Mouse (Mus musculus): ENCODE data around the gene Gsc2. TPM values are rescaled to one million over a fixed set of nuclear protein-coding genes. Genes with fewer than 3 reads are reported as not detected.

The Gsc2 gene
- 0.10 TPM in 1 of 2 replicates, not detected in the other for polyA plus RNA-seq (2012; rRNA removed; ENCODE audit: low replicate concordance)

DNA sequence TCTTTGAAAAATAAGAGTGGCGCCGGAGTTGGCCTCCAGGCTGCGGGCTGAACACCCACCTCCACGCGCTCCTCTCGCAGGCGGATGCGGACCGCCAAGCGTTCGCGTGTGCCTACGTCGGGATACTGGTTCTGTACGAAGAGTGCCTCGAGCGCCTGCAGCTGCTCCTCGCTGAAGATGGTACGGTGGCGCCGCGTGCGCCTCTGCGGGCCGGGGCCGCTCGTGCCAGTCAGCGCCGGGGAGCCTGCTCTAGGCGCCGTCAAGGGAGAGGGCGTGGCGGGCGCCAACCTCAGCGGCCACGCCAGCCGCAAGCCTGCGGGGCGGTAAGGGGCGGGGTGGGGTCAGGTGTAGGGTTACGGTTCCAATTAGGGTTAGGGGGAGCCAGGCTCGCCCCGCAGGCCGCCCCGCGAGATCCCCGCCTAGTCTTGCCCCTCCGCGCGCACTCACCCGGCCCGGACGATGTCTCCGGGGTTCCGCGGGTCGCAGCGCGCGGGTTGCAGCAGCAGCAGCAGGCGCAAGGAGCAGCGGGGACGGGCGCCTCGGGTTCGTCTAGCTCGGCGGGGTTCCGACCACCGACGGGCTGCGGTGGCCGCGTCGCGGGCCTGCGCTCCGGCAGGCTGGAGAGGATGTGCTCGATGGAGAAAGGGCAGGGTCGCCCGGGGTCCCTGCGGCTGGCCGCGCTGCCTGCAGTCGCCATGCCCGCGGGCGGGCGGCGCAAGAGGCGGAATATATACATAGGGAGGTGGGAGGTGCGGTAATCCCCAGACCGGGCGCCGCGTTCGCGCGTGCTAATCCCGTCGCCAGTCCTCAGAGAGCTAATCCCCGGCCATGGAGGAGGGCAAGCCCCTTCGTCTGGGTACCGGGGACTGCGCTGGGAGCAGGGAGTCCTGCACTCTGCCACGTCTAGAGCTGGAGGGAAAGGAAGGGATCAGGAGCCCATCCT lies at the start of gene Gsc2:
TSS of gene Gsc2 (minus strand) at position 753 of the 943 bp plus-strand sequence.

DNA sequence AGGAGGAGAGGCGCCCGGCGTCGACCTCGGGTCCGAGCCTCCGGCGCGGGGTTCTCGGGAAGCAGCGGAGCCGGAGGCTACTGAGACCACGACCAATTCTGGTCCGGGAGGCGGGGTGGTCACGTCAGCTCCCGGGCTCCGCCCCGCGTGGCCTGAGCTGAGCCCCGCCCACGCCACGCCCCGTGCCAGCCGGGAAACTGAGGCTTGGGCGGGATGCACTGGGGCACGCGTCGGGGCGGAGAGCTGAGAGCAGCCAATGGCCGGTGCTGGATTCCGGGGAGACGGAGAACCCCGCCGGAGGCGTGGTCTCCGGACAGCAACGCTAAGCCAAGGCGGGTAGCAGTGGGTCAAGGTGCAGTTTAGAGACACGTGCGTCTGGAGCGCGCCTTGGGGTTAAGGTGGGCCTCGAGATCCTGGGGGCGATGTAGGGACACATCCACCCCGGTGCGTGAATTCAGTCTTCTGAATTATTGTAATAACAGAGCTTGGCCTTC lies 13.3 kb upstream of the Gsc2 start, which contains the start of gene Slc25a1:
TSS of gene Slc25a1 (minus strand) at position 133 of the 494 bp plus-strand sequence.

DNA sequence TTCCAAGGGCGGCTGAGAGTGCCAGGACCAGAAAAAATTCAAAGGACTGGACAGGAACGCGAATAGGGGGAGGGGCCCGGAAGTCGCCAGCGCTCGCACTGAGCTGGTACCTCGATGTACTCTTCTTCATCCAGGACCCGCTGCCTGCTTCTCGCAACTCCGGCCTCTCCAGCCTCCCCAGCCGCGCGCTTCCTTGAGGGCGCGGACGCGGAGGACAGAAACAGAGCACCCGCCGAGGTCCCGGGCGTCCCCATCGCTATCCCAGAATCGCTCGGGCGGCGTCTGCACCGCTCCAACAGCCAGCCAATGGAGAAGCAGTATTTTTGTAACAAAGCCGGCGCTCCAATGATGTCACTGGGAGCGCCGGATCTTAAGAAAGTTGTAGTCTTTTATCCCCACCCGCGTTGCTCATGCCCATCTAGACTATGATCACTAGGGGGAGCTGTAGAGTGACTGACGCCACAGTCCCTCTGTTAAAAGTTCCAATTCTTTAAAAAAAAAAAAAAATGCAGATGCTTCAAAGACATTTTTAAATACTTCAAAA lies 3.7 kb downstream of the Gsc2 start, which contains the start of gene Ess2:
TSS of gene Ess2 (minus strand) at position 297 of the 544 bp plus-strand sequence.

DNA sequence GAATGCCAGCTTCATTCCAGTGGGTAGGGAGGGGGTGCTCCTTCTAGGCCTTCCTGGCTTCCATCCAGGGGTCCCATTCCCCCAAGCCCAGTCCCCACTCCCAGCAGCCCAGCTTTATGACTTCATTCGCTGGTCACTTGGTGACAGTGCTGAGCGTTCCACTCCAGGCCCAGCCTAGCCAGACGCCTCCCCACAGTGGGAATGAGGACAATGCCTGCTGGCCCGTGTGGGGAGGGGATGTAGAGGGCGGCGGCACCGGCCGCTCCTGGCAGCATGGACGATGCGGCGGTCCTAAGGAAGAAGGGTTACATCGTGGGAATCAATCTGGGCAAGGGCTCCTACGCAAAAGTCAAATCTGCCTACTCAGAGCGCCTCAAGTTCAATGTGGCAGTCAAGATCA lies 16.4 kb downstream of the Gsc2 start, which contains the start of the genes Dgcr2 and Tssk2:
TSS of gene Dgcr2 (minus strand) at position 101 of the 400 bp plus-strand sequence.
TSS of gene Tssk2 (plus strand) at position 176 of the 400 bp plus-strand sequence.

DNA sequence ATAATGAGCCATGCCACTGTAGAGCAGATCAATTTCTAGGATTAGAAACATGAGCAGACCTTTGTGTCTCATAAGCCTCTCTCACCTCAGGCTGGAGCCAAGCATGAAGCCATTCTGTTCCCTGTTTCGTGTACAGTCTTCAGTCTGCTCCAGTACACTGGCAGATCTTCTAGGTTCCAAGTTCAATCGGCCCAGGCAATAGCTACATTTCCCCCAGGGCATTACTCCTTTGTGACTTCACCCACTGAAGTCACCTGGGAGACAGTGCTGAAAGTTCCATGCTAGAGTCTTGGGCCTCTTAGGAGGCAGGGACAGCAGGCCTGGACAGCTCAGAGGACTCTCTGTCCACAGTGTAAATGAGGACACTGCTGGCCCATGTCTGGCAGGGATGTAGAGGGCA lies 20.9 kb downstream of the Gsc2 start, which contains the start of gene Tssk1:
TSS of gene Tssk1 (plus strand) at position 301 of the 400 bp plus-strand sequence.

DNA sequence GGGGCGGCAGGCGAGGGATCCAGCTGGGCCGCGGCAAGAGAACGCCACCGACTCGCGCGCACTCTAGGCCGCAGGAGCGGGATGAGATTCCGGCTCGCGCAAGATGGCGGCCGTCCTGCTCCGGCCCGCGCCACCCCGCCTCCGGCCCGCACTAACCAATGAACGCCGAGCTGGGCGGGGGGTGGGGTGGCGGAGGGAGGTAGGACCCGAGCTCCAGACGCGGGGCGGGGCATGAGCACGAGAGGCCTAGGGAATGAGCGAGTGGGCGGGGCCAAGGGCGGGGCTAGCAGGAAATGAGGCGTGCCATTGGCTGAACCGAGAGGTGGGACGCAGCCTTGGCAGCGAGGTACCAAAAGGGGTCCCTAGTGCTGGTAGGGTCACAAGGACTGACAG lies 23.3 kb downstream of the Gsc2 start, which contains the start of gene Gm20518:
TSS of gene Gm20518 (minus strand) at position 105 of the 393 bp plus-strand sequence.

Other genes starting within 250 kb of the Gsc2 start
- 107 and 152 TPM in 2 replicates for gene Med15, start 182.2 kb downstream of the Gsc2 start, polyA plus RNA-seq (2012; rRNA removed; ENCODE audit: low replicate concordance)
- 66.6 and 67.6 TPM in 2 replicates for gene Klhl22, start 155.4 kb downstream of the Gsc2 start, polyA plus RNA-seq (2012; rRNA removed; ENCODE audit: low replicate concordance)
- gene Scarf2, start 117.8 kb downstream of the Gsc2 start, polyA plus RNA-seq (2012; rRNA removed; ENCODE audit: low replicate concordance) = 36.3 and 97.6 TPM in 2 replicates
- 0.12 TPM in 1 of 2 replicates, not detected in the other for gene B830017H08Rik, start 81.9 kb downstream of the Gsc2 start, polyA plus RNA-seq (2012; rRNA removed; ENCODE audit: low replicate concordance)
- gene Car15, start 76.7 kb downstream of the Gsc2 start, polyA plus RNA-seq (2012; rRNA removed; ENCODE audit: low replicate concordance) = 8.6 and 10.7 TPM in 2 replicates
- 1.3 and 1.9 TPM in 2 replicates for gene Gm20518, start 23.4 kb downstream of the Gsc2 start, polyA plus RNA-seq (2012; rRNA removed; ENCODE audit: low replicate concordance)
- gene Tssk1, start 20.8 kb downstream of the Gsc2 start, polyA plus RNA-seq (2012; rRNA removed; ENCODE audit: low replicate concordance) = 0.04 TPM in 2 replicates
- 134 and 177 TPM in 2 replicates for gene Dgcr2, start 16.5 kb downstream of the Gsc2 start, polyA plus RNA-seq (2012; rRNA removed; ENCODE audit: low replicate concordance)
- not detected in 2 replicates for gene Tssk2, start 16.4 kb downstream of the Gsc2 start, polyA plus RNA-seq (2012; rRNA removed; ENCODE audit: low replicate concordance)
- gene Ess2, start 3.7 kb downstream of the Gsc2 start, polyA plus RNA-seq (2012; rRNA removed; ENCODE audit: low replicate concordance) = 25.5 and 28.3 TPM in 2 replicates
- gene Slc25a1, start 13.2 kb upstream of the Gsc2 start, polyA plus RNA-seq (2012; rRNA removed; ENCODE audit: low replicate concordance) = 1,302 and 1,655 TPM in 2 replicates
- 0.40 TPM in 1 of 2 replicates, not detected in the other for gene Vpreb2, start 65.4 kb upstream of the Gsc2 start, polyA plus RNA-seq (2012; rRNA removed; ENCODE audit: low replicate concordance)
- gene Dgcr6, start 137.8 kb upstream of the Gsc2 start, polyA plus RNA-seq (2012; rRNA removed; ENCODE audit: low replicate concordance) = 71.8 and 85.8 TPM in 2 replicates
- gene Prodh, start 175.1 kb upstream of the Gsc2 start, polyA plus RNA-seq (2012; rRNA removed; ENCODE audit: low replicate concordance) = 42.6 and 42.8 TPM in 2 replicates
- gene Rtn4r, start 212.6 kb upstream of the Gsc2 start, polyA plus RNA-seq (2012; rRNA removed; ENCODE audit: low replicate concordance) = 8.8 and 17.1 TPM in 2 replicates